Mouse (Mus musculus) neural tube, embryonic 13.5 days (tissue): ENCODE results near the gene Ptpn7. TPM values are rescaled to one million over a fixed set of nuclear protein-coding genes. Genes with fewer than 3 reads are reported as not detected.

Source experiments
- ATAC-seq: fragments of 200-750 bp; cut with Nextera tagmentation; 2 replicates; pipeline ENCODE4 v1.8.0; 2017; ENCODE audit warnings: low read depth, mild to moderate bottlenecking, moderate TSS enrichment, moderate library complexity
- H3K27ac ChIP-seq: fragments of 300-500 bp; sonication (generic); replicated peaks from 2 replicates; pipeline ENCODE4 v1.5.1; 2015; ENCODE audit warnings: moderate library complexity, mild to moderate bottlenecking, inconsistent platforms
- H3K27me3 ChIP-seq: fragments of 300-500 bp; sonication (generic); 2 replicates; pipeline ENCODE4 v1.6.1; 2015; ENCODE audit warnings: mild to moderate bottlenecking, inconsistent platforms
- H3K36me3 ChIP-seq: fragments of 300-500 bp; sonication (generic); 2 replicates; pipeline ENCODE4 v1.6.1; 2015; ENCODE audit warnings: mild to moderate bottlenecking, inconsistent platforms
- H3K4me1 ChIP-seq: fragments of 300-500 bp; sonication (generic); replicated peaks from 2 replicates; pipeline ENCODE4 v1.6.1; 2015; ENCODE audit warnings: inconsistent platforms
- H3K4me2 ChIP-seq: fragments of 300-500 bp; sonication (generic); 2 replicates; pipeline ENCODE4 v1.6.1; 2015; ENCODE audit warnings: inconsistent platforms, mild to moderate bottlenecking, moderate library complexity
- H3K4me3 ChIP-seq: fragments of 300-500 bp; sonication (generic); 2 replicates; pipeline ENCODE4 v1.5.1; 2015; ENCODE audit warnings: mild to moderate bottlenecking, inconsistent platforms
- H3K9ac ChIP-seq: fragments of 300-500 bp; sonication (generic); 2 replicates; pipeline ENCODE4 v1.6.1; 2015; ENCODE audit warnings: moderate library complexity, mild to moderate bottlenecking, inconsistent platforms
- H3K9me3 ChIP-seq: fragments of 300-500 bp; sonication (generic); 2 replicates; pipeline ENCODE4 v1.6.1; 2016; ENCODE audit warnings: inconsistent platforms
- WGBS: fragments of 180-500 bp; shearing (Covaris S2); methylation state at CpG from one replicate; pipeline ENCODE4 v1.1.7; 2015; 5-methylcytosine and 5-hydroxymethylcytosine counted together
- polyA plus RNA-seq: library from polyadenylated mRNA; unstranded; fragments of >200 nt; fragmentation: Nextera tagmentation; extraction: Ambion mirVana; gene quantifications from 2 replicates; pipeline ENCODE4 v1.2.1, GENCODE M21; 2015

Ptpn7 gene
- polyA plus RNA-seq, 1 experiment from 2014 or later, result 0.59 TPM

DNA sequence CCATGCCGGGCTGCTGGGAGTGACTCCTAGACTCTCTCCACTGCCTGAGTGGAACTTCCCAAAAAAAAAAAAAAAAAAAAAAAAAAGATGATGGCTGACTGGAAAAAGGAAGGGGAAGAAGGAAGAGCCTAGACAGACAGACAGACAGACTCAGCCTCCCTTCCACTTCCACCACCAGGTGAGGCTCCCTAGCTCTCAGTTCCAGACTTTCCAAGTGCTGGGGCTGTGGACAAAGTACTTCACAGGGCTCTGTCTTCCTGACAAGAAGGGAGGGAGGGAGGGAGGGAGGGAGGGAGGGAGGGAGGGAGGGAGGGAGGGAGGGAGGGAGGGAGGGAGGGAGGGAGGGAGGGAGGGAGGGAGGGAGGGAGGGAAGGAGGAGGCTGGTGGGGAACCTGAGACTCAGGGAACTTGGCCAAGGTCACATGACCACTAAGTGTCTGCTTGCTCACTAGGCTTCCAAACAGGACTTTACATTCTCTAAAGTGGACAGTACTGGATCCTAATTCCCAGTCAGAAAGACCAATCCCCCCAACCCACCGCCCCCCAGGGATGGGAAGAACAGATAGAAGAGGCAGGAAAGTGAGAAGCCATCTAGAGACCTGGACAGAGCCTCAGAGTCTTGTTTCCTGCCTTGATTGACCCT is 2.0 kb upstream of the Ptpn7 start:
- no peak for ATAC-seq
- H3K9ac ChIP-seq, result no peak overlapping the region
- peaks cover 17% of the 10 kb centered on the region; the same call in 1 of the 2 replicates for H3K4me1 ChIP-seq
- peaks cover 18% of the 10 kb centered on the region; the same call in 1 of the 2 replicates for H3K27me3 ChIP-seq
- 59% methylated on average over 2 of the region's 2 CpGs for WGBS
- H3K27ac ChIP-seq, result no peak overlapping the region
- H3K4me2 ChIP-seq, result no peak overlapping the region
- H3K4me3 ChIP-seq, result no peak overlapping the region
- no peaks in the 10 kb centered on the region for H3K9me3 ChIP-seq
- no peaks in the 10 kb centered on the region for H3K36me3 ChIP-seq

DNA sequence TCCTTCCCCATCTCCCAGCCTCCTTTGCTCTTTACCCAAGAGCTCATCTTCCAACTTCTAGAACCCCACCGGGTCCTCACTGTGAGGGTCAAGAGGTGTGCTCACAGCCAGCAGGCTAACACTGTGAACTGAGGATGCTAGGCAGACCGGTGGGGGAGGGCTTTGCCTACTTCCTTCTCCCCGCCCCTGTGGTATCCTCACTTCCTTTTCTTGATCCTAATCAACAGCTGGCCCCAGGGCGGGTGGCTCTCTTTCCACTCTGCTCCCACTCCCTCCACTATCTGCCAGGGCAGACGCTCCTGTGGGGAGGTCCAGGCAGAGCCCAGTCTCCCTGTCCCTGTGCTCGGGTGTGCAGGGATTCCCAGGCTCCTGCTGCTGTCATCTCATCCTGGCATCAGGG is 1.5 kb upstream of the Ptpn7 start:
- 47% methylated on average over 6 of the region's 6 CpGs for WGBS
- H3K9me3 ChIP-seq, result no peaks in the 10 kb centered on the region
- no peaks in the 10 kb centered on the region for H3K36me3 ChIP-seq
- no peak overlapping the region for H3K4me2 ChIP-seq
- H3K4me3 ChIP-seq, result no peak overlapping the region
- peaks cover 12% of the 10 kb centered on the region; the same call in 1 of the 2 replicates for H3K4me1 ChIP-seq
- H3K27ac ChIP-seq, result no peak overlapping the region
- ATAC-seq, result no peak
- H3K9ac ChIP-seq, result no peak overlapping the region
- peaks cover 18% of the 10 kb centered on the region; the same call in 1 of the 2 replicates for H3K27me3 ChIP-seq

DNA sequence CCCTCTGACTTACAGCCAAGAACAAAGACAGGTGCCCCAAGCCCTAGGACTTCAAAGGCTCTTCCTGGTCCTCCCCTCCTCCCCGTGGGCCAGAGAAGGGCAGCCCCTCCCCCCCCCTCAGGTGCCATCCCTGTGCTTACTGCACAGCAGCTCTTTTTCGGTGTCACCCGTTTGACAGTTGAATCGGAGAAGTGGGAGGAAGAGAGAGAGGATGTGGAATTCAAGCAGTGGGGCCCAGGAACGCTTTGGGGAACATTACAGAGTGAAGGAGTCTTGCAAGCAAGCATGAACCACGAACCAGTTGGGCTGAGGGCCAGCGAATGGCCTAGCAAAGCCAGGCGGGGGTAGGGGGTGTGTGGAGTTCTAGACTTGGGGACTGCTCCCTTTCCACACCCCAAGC is 940 bp upstream of the Ptpn7 start:
- Histone ChIP-seq H3K4me2 (no peak overlapping the region), H3K27ac (no peak overlapping the region), H3K36me3 (no peaks in the 10 kb centered on the region), H3K9me3 (no peaks in the 10 kb centered on the region), H3K4me1 (peaks cover 7% of the 10 kb centered on the region; the same call in 1 of the 2 replicates), H3K4me3 (no peak overlapping the region), H3K9ac (no peak overlapping the region), H3K27me3 (peaks cover 18% of the 10 kb centered on the region; the same call in 1 of the 2 replicates)
- WGBS, result 55% methylated on average over 8 of the region's 8 CpGs
- ATAC-seq, result no peak

DNA sequence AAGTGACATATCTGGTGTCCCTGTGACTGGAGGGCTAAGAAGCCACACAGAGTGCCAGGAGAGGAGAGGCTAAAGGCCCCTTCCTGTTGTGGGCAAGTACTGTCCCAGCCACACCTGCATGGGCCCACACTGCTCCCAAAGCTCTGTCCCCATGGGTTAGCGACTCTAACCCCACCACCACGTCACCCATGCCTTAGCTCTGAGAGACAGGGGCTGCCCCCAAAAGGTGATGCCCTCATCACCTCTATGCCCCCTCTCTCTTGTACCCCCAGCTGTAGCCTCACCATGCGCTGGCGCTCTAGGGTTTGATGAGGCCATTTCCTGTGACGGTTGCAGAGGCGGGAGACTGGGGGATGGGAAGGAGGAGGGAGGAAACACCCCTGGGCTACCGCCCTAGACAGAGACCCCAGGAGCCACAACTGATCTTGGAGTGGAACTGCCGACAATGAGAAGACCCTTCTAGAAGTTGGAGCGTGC is 431 bp downstream of the Ptpn7 start:
- no peak overlapping the region for H3K27ac ChIP-seq
- H3K9me3 ChIP-seq, result no peaks in the 10 kb centered on the region
- H3K4me2 ChIP-seq, result no peak overlapping the region
- WGBS, result 83% methylated on average over 9 of the region's 9 CpGs
- H3K4me1 ChIP-seq, result no peaks in the 10 kb centered on the region
- H3K4me3 ChIP-seq, result no peak overlapping the region
- H3K27me3 ChIP-seq, result peaks cover 18% of the 10 kb centered on the region; the same call in 1 of the 2 replicates
- H3K36me3 ChIP-seq, result no peaks in the 10 kb centered on the region
- no peak for ATAC-seq
- no peak overlapping the region for H3K9ac ChIP-seq

DNA sequence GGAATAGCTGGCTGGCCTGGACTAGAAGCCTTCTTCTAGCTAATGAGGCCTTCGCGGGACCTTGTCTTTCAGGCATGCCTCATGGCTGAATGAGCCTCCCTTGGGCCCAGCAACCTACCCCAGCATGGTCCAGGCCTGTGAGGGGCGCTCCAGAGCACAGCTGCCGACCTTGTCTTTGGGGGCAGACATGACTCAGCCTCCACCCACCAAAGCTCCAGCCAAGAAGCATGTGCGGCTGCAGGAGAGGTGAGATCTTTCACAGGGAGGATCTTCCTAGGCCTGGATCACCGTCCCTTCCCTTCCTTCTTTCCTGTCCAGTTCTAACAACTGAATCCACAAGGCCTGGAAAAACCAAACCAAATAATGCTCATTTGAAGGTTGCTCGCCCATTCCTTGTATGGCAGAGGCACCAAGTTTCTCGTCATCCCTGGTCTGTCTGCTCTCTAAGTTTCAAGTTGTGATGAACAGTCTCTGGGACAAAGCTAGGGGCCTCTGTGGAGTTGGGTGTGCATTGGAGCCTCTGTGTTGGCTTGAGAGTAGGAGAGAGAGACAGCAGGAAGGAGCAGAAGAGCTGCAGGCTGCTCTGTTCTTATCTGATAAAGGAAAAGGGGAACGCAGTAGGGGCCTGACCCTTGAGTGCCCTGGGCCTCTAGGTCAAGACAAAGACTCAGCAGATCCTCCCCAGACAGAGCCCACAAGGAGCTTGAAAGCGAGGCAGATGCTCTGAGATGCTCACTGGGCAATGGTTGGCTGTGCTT is 1.4 kb downstream of the Ptpn7 start:
- 88% methylated on average over 10 of the region's 10 CpGs for WGBS
- H3K9ac ChIP-seq, result no peak overlapping the region
- peaks cover 15% of the 10 kb centered on the region; the same call in 1 of the 2 replicates for H3K27me3 ChIP-seq
- H3K4me2 ChIP-seq, result no peak overlapping the region
- H3K4me1 ChIP-seq, result no peaks in the 10 kb centered on the region
- H3K9me3 ChIP-seq, result no peaks in the 10 kb centered on the region
- no peak overlapping the region for H3K4me3 ChIP-seq
- H3K27ac ChIP-seq, result no peak overlapping the region
- H3K36me3 ChIP-seq, result no peaks in the 10 kb centered on the region
- no peak for ATAC-seq

DNA sequence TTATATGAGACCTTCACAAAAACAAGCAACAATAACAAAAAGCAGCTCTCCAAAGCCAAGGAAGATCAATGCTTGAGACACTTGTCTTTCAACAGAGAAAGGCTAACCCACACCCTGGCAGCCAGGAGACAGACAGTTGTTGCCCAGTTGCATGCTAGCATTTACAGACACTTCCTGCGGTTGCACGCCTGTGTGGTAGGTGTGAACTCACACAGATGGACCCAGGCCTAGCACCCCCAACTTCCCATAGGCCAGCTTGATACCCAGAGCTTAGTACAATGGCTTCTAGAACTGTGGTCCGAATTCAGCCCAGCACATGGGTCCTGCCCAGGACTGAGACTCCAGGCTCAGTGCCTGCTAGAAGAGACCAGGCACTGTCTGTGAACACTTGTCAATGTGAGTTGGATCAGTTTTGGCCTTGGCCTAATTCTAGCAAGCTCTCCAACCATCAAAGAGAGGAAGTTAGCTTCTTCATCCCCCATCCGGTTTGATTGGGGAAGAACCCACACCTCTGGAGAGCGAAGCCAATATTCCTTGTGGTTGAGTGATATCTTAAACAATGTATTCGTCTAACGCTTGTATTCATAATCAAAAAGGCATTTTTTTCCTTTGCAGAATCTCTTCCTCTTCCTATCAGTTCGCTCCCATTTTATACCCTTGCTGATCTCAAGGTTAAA is 2.7 kb downstream of the Ptpn7 start:
- Histone ChIP-seq H3K9ac (no peak overlapping the region), H3K4me3 (no peak overlapping the region), H3K4me2 (no peak overlapping the region), H3K36me3 (no peaks in the 10 kb centered on the region), H3K27me3 (peaks cover 3% of the 10 kb centered on the region; the same call in 1 of the 2 replicates), H3K27ac (no peak overlapping the region), H3K9me3 (no peaks in the 10 kb centered on the region), H3K4me1 (no peaks in the 10 kb centered on the region)
- 88% methylated on average over 8 of the region's 8 CpGs for WGBS
- ATAC-seq, result no peak

DNA sequence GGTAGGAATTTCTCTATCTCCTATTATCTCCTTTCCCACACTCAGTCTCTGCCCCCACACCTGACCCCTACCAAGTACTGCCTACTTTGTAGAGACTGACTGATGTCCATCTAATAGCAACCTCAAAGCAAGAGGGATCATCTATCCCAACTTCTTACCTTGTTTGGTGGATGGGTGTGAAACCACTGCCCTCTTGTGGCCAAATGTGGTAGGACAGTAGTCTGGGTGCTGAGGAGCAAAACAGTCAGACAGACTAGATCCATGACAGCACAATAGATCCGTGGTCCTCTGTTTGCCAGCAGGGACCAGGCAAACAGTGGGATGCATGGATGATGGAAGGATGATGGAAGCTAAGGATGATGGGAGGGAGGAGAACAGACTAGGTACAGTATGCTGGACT is 4.0 kb downstream of the Ptpn7 start:
- H3K27me3 ChIP-seq, result no peaks in the 10 kb centered on the region
- ATAC-seq, result peak; percentile 60

DNA sequence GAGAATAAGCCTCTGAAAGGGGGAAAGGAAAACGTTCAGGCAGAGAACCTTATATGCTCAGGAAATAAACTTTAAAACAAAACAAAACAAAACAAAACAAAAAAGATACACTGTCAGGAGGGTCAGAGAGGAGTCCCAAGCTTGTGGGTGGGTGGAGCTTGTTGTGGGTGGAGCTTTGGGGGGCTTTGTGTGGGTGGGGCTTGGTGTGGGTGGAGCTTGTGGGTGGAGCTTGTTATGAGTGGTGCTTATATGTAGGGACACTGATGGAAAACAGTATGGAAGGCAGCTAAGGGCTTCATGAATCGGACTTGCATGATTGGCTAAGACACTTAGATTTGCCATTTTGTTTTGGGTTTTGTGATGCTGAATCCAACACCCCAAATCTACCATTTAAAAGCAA is 7.4 kb downstream of the Ptpn7 start:
- no peak overlapping the region for H3K4me3 ChIP-seq
- no peak for ATAC-seq
- no peak overlapping the region for H3K9ac ChIP-seq
- no peak overlapping the region for H3K4me2 ChIP-seq
- no peaks in the 10 kb centered on the region for H3K36me3 ChIP-seq
- H3K9me3 ChIP-seq, result no peaks in the 10 kb centered on the region
- H3K27me3 ChIP-seq, result peaks cover 8% of the 10 kb centered on the region; the same call in 1 of the 2 replicates
- no peak overlapping the region for H3K27ac ChIP-seq
- 75% methylated on average over 2 of the region's 2 CpGs for WGBS
- no peaks in the 10 kb centered on the region for H3K4me1 ChIP-seq

More for the DNA sequence above, 4.0 kb downstream of the Ptpn7 start:
- Histone ChIP-seq H3K9ac (no peak overlapping the region), H3K36me3 (no peaks in the 10 kb centered on the region), H3K4me2 (no peak overlapping the region), H3K27ac (no peak overlapping the region), H3K4me1 (no peaks in the 10 kb centered on the region), H3K4me3 (no peak overlapping the region), H3K9me3 (no peaks in the 10 kb centered on the region)
- 5% methylated on average over 1 of the region's 1 CpGs for WGBS

DNA sequence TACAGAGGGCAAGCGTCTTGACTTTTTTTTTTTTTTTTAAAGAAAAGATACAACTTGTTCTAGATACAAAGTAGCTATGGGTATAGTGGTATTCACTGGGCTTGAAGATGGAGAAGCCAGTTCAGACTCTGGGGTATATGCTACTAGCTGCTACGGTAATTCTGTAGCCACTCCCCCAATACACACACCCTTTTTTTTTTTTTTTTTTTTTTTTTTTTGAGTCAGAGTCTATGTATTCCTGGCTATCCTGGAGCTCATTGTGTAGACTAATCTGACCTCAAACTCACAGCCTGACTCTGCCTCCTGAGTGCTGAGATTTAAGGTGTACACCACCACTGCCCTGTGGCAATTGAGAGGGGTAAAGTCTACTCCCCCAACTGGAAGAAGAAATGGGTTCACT is 10.0 kb downstream of the Ptpn7 start:
- no peaks in the 10 kb centered on the region for H3K36me3 ChIP-seq
- ATAC-seq, result no peak
- H3K27ac ChIP-seq, result no peak overlapping the region
- peaks cover 14% of the 10 kb centered on the region; the same call in 1 of the 2 replicates for H3K27me3 ChIP-seq
- WGBS, result 76% methylated on average over 2 of the region's 2 CpGs
- H3K9me3 ChIP-seq, result no peaks in the 10 kb centered on the region
- H3K9ac ChIP-seq, result no peak overlapping the region
- no peak overlapping the region for H3K4me2 ChIP-seq
- H3K4me3 ChIP-seq, result no peak overlapping the region
- H3K4me1 ChIP-seq, result peaks cover 8% of the 10 kb centered on the region

DNA sequence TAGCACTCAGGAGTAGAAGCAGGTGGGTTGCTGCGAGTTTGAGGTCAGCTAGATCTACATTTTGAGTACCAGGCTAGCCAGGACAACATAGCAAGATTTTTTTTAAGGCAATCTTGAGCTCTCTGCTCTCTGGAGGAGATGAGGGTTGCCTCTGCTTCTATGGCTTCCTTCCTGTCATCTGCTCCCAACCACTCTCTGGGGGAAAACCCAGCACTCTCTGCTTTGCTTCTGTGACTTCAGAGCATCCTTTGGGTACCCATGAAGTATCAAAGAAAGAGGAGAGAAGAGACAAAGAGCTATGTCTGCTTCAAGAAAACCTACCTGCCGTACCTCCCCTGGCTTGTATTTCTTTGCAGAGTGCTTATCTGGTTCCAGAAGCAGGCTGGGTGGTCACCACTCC is 11.4 kb downstream of the Ptpn7 start:
- no peak overlapping the region for H3K9ac ChIP-seq
- no peaks in the 10 kb centered on the region for H3K9me3 ChIP-seq
- no peak for ATAC-seq
- H3K27ac ChIP-seq, result no peak overlapping the region
- H3K4me3 ChIP-seq, result no peak overlapping the region
- H3K27me3 ChIP-seq, result peaks cover 14% of the 10 kb centered on the region; the same call in 1 of the 2 replicates
- H3K4me1 ChIP-seq, result peaks cover 19% of the 10 kb centered on the region
- 82% methylated on average over 2 of the region's 2 CpGs for WGBS
- H3K36me3 ChIP-seq, result no peaks in the 10 kb centered on the region
- H3K4me2 ChIP-seq, result no peak overlapping the region

DNA sequence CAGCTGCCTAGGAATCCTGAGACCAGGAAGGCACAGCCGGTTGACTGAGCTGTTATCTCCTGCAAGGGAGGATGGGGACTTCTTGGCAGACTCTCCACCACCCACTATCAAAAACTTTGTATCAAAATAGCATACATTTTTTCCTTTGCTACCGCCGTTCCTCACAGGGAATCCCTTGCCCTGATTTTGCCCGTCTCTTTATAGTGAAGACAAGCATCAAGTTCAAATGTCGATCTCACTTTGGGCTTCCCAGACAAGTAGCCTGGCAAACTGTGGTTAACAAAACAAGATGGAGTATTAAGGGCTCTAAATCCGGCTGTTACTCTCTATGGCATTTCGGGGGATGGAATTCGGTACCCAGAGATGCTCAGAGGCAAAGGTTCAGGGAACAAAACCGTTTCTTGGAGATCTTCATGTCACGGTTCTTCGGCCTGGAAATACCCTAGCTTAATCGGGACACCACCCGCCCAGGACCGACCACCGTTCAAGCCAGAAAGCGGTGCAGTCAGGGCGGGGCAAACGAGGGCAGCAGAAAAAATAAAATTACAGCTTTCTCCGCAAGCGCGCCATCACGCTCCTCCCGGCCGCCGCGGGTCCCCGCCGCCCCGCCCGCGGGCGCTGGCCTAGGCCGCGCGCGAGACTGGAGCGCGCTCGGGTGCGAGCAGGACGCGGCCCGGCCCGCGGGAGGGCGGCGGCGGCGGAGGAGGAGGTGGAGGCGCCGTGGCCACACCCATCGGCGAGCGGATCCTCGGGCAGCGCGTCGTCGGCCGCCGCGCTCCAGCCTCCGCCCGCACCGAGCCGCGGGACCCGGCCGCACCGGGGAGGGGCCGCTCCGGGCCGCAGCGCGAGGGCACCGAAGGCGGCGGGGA is 13.8 kb downstream of the Ptpn7 start, which contains the start of gene Arl8a:
Gene Arl8a (plus strand): TSS at position 748 of the 869 bp plus-strand sequence.
- peak; percentile 85 for ATAC-seq
- H3K4me1 ChIP-seq, result peaks cover 41% of the 10 kb centered on the region
- H3K4me2 ChIP-seq, result peak within 1 kb of the TSS; percentile 81
- peak within 1 kb of the TSS; percentile 99 for H3K4me3 ChIP-seq
- H3K9ac ChIP-seq, result peak within 1 kb of the TSS; percentile 99
- peaks cover 14% of the 10 kb centered on the region; the same call in 1 of the 2 replicates for H3K27me3 ChIP-seq
- peak within 1 kb of the TSS; percentile 98 for H3K27ac ChIP-seq
- under 1% methylated on average over 66 of the region's 78 CpGs for whole genome bisulfite sequencing
- H3K36me3 ChIP-seq, result peaks cover 4% of the 10 kb centered on the region
- no peaks in the 10 kb centered on the region for H3K9me3 ChIP-seq
